Mouse (Mus musculus): ENCODE data around the gene Iscu. TPM values are rescaled to one million over a fixed set of nuclear protein-coding genes. Genes with fewer than 3 reads are reported as not detected.

The Iscu gene
- polyA plus RNA-seq (2012; rRNA removed), result 115 and 118 TPM in 2 replicates

DNA sequence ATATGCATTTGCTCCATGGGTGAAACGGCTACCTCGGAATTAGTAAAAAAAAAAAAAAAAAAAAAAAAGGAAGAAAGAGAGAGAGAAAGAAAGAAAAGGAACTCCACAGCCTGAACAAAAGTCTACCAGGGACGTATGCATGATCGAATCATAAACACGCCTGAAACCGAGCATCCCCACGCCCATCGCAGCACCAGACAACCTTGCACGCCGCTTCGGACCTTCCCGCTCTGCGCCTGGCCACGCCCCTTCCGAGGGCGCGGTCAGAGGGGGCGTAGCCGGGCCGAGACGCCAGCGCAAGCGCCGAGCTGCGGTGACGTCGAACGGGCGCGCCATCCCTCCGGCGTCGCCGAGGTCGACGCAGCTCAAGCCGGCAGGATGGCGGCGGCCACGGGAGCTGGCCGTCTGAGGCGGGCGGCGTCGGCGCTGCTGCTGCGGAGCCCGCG is at the start of gene Iscu, which contains the start of gene Sart3:
Gene Iscu (plus strand): TSS at position 299 of the 446 bp plus-strand sequence.
Gene Sart3 (minus strand): TSS at position 61 of the 446 bp plus-strand sequence.
- TF ChIP-seq POLR2A (IDR thresholded peaks at IDR 0.05; ENCODE audit: borderline replicate concordance, extremely low read depth, low read depth, low read length), result peak; percentile 45; the same call in 1 of the 2 replicates
- TF ChIP-seq CTCF (IDR thresholded peaks at IDR 0.05; ENCODE audit: insufficient read depth, low read length), result no peak
- DNase-seq, result peak; percentile 93
- Histone ChIP-seq H3K4me3 (replicated peaks; ENCODE audit: extremely low read depth, low read depth, low read length) (peak within 1 kb of the TSS; percentile 89), H3K4me1 (ENCODE audit: control insufficient read depth, insufficient read depth, low read length) (no peaks in the 10 kb centered on the region)
- under 1% methylated on average over 49 of the region's 49 CpGs for WGBS

DNA sequence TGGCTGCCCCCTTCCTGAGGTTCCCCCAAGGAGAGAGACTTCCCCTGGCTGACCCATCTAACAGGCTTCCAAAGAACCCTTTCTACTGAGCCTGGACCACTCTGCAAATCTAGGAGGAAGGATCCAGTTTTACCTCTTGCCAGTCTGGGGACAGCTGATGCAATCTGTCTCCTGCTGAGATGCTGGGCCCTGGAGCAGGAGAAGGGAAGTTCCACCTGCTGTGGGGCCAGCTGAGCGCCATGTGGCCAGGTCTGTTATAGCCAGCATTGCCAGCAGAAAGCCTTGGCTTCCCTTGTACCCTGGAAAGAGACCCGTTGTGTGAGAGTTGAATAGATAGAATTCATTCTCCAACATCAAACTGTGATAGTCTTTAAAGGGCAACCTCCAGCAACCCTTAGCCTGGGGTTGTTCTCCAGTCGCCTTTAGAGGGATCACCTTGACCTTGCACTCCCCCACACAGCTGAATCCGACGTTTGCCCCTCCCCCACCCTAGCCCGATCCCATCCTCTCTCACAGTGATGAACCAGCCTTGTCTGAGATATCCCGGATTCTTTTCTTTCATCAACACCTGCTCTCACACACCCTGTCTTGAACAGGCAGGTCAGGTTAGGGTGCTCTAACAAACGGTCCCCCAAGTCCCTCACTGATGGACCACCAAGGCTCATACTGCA is 48.8 kb upstream of the Iscu start:
- DNase-seq, result no peak
- Histone ChIP-seq H3K4me1 (ENCODE audit: control insufficient read depth, insufficient read depth, low read length) (no peaks in the 10 kb centered on the region), H3K4me3 (replicated peaks; ENCODE audit: extremely low read depth, low read depth, low read length) (no peak overlapping the region)
- 36% methylated on average over 8 of the region's 8 CpGs for WGBS
- TF ChIP-seq CTCF (IDR thresholded peaks at IDR 0.05; ENCODE audit: insufficient read depth, low read length) (no peak), POLR2A (IDR thresholded peaks at IDR 0.05; ENCODE audit: borderline replicate concordance, extremely low read depth, low read depth, low read length) (no peak)

DNA sequence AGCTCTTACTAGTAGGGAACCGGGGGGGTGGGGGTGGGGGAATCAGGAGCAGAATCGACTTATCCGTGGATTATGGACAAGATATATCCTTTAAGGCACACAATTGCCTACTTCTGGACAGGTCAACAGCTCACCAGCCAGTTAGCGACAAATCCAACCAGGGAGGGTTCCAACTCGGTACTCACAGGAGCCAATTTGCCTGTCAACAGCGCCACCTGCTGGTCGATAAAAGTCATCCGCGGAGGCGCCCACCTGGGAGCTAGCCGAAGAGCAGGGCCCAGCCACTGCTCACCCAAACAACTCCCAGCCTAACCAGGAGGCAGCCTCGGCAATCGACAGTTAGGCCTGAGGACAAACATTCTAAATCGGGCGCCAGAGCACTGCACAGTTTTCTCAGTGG is 48.1 kb upstream of the Iscu start, which contains the start of gene 1700069L16Rik:
Gene 1700069L16Rik (minus strand): TSS at position 327 of the 400 bp plus-strand sequence.
- no peak for TF ChIP-seq POLR2A (IDR thresholded peaks at IDR 0.05; ENCODE audit: borderline replicate concordance, extremely low read depth, low read depth, low read length)
- peak; percentile 84 for TF ChIP-seq CTCF (IDR thresholded peaks at IDR 0.05; ENCODE audit: insufficient read depth, low read length)
- peak; percentile 76 for DNase-seq
- 4% methylated on average over 15 of the region's 15 CpGs for WGBS

DNA sequence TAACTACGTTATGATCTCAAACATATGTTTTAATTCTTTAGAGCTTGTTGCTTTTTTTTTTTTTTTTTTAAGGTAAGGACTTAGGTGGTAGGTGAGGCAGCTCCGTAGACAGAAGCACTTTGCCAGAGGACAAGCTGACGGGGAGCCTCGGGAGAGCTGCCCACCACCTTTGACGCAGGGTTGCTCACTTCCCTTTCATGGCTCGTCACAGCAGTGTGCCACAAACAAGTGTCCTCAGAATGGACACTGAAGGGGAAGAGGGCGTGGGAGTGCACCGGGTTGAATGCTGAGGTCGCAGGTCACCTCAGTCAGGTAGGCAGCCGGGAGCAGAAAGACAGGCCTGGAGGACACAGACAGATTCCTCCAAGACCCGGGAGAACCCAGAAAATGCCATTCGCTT is 47.1 kb upstream of the Iscu start:
- WGBS, result 65% methylated on average over 12 of the region's 12 CpGs
- H3K4me1 ChIP-seq (ENCODE audit: control insufficient read depth, insufficient read depth, low read length), result no peaks in the 10 kb centered on the region
- TF ChIP-seq POLR2A (IDR thresholded peaks at IDR 0.05; ENCODE audit: borderline replicate concordance, extremely low read depth, low read depth, low read length) (no peak), CTCF (IDR thresholded peaks at IDR 0.05; ENCODE audit: insufficient read depth, low read length) (no peak)
- no peak for DNase-seq
- H3K4me3 ChIP-seq (replicated peaks; ENCODE audit: extremely low read depth, low read depth, low read length), result no peak overlapping the region

More for the DNA sequence above, 48.1 kb upstream of the Iscu start, which contains the start of gene 1700069L16Rik:
- H3K4me3 ChIP-seq (replicated peaks; ENCODE audit: extremely low read depth, low read depth, low read length), result no peak within 1 kb of the TSS
- no peaks in the 10 kb centered on the region for H3K4me1 ChIP-seq (ENCODE audit: control insufficient read depth, insufficient read depth, low read length)

DNA sequence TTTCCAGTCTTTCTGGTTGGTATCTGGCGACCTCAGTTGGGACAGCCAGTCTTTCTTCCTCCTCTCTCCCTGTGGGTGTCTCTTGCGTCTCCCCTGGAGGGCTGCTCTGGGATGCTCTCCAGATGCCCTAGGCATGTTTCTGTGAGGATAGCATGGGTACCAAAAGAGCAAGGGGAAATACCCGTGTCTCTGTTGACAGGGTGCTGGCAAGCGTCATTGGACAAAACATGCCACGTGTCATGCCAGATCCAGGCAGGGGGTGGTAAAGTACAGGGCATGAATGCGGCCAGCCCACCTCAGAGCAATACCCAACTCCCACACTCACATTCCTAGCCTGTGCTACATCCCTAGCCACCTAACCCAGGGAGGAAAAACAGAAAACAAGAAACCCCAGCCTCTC is 45.9 kb upstream of the Iscu start:
- TF ChIP-seq CTCF (IDR thresholded peaks at IDR 0.05; ENCODE audit: insufficient read depth, low read length) (no peak), POLR2A (IDR thresholded peaks at IDR 0.05; ENCODE audit: borderline replicate concordance, extremely low read depth, low read depth, low read length) (no peak)
- no peak overlapping the region for H3K4me3 ChIP-seq (replicated peaks; ENCODE audit: extremely low read depth, low read depth, low read length)
- DNase-seq, result no peak
- no peaks in the 10 kb centered on the region for H3K4me1 ChIP-seq (ENCODE audit: control insufficient read depth, insufficient read depth, low read length)
- 71% methylated on average over 6 of the region's 6 CpGs for WGBS

DNA sequence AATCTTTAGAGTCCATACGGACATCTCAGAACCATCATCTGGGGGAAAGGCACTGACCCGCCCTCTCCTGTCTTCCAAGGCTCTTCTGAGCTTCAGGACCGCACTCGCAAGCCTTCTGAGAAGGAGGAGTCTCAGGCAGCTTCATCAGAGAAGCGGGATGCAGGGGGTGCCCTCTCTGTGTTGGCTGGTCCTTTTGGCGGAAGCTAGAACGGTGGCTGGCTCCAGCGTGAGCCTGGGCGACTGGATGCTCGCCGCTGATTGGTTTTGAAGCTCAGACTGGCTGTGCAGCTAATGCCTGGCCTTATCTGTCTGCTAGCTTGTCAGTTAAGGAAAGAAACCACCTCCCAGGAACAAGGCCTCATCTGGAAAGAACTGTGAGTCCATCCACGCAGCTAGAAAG is 45.3 kb upstream of the Iscu start:
- WGBS, result 63% methylated on average over 12 of the region's 12 CpGs
- no peak for DNase-seq
- Histone ChIP-seq H3K4me1 (ENCODE audit: control insufficient read depth, insufficient read depth, low read length) (no peaks in the 10 kb centered on the region), H3K4me3 (replicated peaks; ENCODE audit: extremely low read depth, low read depth, low read length) (no peak overlapping the region)
- TF ChIP-seq POLR2A (IDR thresholded peaks at IDR 0.05; ENCODE audit: borderline replicate concordance, extremely low read depth, low read depth, low read length) (no peak), CTCF (IDR thresholded peaks at IDR 0.05; ENCODE audit: insufficient read depth, low read length) (no peak)

DNA sequence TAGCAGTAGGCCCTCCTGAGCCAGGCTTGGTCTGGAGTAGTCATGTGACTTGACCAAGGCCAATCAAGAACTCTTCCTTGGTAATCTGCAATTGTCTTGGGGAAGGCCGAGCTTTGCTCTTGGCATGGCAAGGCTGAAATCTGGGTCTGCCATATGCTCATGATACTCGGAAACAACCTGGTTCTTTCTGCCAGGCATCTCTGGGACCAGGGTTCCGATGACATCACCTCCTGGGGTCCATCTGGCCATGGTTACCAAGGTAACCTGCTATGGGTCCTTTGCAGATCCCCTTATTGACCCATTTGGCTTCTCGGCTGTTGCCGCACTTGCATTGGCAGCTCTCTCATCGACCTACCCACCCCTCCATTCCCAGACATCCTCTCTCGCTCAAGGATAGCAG is 44.5 kb upstream of the Iscu start:
- DNase-seq, result no peak
- H3K4me1 ChIP-seq (ENCODE audit: control insufficient read depth, insufficient read depth, low read length), result no peaks in the 10 kb centered on the region
- no peak for TF ChIP-seq CTCF (IDR thresholded peaks at IDR 0.05; ENCODE audit: insufficient read depth, low read length)
- no peak for TF ChIP-seq POLR2A (IDR thresholded peaks at IDR 0.05; ENCODE audit: borderline replicate concordance, extremely low read depth, low read depth, low read length)
- no peak overlapping the region for H3K4me3 ChIP-seq (replicated peaks; ENCODE audit: extremely low read depth, low read depth, low read length)
- WGBS, result 84% methylated on average over 7 of the region's 7 CpGs

DNA sequence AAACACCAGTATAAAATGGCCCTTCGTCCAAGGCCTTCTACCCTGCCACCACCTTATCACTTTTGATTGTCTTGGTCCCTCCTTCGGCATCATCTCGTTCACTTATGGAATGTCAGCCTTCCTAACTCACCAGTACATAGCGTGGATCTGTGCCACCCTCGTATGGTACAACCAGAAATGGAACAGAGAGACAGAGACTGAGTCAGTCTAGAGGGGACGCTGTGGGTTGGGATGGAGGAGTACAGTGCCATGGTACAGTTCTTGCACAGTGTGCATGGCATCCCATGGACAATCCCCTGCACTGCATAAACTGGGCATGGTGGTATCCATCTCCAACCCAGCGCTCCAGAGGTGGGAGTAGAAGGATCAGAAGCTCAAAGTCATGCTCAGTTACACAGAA is 43.9 kb upstream of the Iscu start:
- 83% methylated on average over 7 of the region's 7 CpGs for WGBS
- H3K4me1 ChIP-seq (ENCODE audit: control insufficient read depth, insufficient read depth, low read length), result no peaks in the 10 kb centered on the region

DNA sequence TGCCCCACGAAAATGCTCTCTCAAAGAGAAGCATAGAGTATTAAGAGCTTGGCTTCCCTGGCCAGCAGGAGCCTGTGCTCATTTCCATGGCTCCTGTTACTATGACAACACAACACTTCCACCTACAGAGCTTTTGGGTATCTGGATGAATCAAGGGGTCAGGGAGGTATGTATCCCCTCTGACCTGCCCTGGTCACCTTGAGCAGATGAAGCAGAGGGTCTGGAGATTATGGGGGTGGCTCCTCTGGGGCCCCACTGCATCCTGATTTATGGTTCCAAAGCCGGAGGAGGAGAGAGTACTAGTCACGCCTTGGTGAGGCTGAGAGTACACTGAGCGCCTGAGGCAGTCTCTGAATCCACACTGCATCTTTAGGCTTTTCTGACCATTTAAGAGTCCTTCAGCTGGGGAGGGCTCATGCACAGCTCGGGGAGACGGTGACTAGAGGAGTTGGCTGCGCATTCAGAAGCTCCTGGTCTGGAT is 41.9 kb upstream of the Iscu start:
- Histone ChIP-seq H3K4me1 (ENCODE audit: control insufficient read depth, insufficient read depth, low read length) (no peaks in the 10 kb centered on the region), H3K4me3 (replicated peaks; ENCODE audit: extremely low read depth, low read depth, low read length) (no peak overlapping the region)
- DNase-seq, result no peak
- TF ChIP-seq CTCF (IDR thresholded peaks at IDR 0.05; ENCODE audit: insufficient read depth, low read length) (no peak), POLR2A (IDR thresholded peaks at IDR 0.05; ENCODE audit: borderline replicate concordance, extremely low read depth, low read depth, low read length) (no peak)
- 62% methylated on average over 7 of the region's 7 CpGs for WGBS

More for the DNA sequence above, 43.9 kb upstream of the Iscu start:
- no peak overlapping the region for H3K4me3 ChIP-seq (replicated peaks; ENCODE audit: extremely low read depth, low read depth, low read length)
- no peak for DNase-seq
- TF ChIP-seq POLR2A (IDR thresholded peaks at IDR 0.05; ENCODE audit: borderline replicate concordance, extremely low read depth, low read depth, low read length), result no peak

DNA sequence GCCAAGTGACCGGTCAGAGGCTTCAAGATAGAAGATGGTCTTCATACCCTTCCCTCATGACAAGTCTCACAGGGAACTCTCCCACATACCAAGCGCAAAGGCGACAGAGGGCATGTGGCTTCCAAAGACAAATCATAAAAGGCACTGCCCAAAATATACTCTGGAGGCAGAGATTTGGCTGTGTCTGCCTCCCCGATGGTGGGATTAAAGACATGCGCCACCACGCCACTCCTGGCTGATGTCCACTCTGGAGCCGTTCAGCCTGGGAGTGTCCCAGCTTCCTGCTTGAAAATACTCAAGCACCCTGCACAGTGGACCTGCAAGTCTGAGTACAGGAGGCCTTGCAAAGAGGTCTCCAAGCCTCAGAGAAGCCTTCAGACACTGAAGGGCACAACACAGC is 41.4 kb upstream of the Iscu start:
- H3K4me3 ChIP-seq (replicated peaks; ENCODE audit: extremely low read depth, low read depth, low read length), result no peak overlapping the region
- H3K4me1 ChIP-seq (ENCODE audit: control insufficient read depth, insufficient read depth, low read length), result peaks cover 1% of the 10 kb centered on the region
- no peak for DNase-seq
- no peak for TF ChIP-seq POLR2A (IDR thresholded peaks at IDR 0.05; ENCODE audit: borderline replicate concordance, extremely low read depth, low read depth, low read length)
- no peak for TF ChIP-seq CTCF (IDR thresholded peaks at IDR 0.05; ENCODE audit: insufficient read depth, low read length)
- WGBS, result 77% methylated on average over 7 of the region's 7 CpGs

All from lung, adult 2 months (tissue).